Mouse (Mus musculus) heart, embryonic 12.5 days (tissue): Measurements from ENCODE around the gene Trrap. TPM values are rescaled to one million over a fixed set of nuclear protein-coding genes. Genes with fewer than 3 reads are reported as not detected.

Source experiments
- ATAC-seq: fragments of 200-750 bp; cut with Nextera tagmentation; 2 replicates; pipeline ENCODE4 v1.8.0; 2017; ENCODE audit warnings: moderate TSS enrichment, moderate library complexity; ENCODE audit not compliant: insufficient number of reproducible peaks, low FRiP score
- H3K27ac ChIP-seq: fragments of 300-500 bp; sonication (generic); 2 replicates; pipeline ENCODE4 v1.5.1; 2016; ENCODE audit warnings: mild to moderate bottlenecking, moderate library complexity; ENCODE audit not compliant: poor library complexity, severe bottlenecking
- H3K27me3 ChIP-seq: fragments of 300-500 bp; sonication (generic); replicated peaks from 2 replicates; pipeline ENCODE4 v1.6.1; 2016; ENCODE audit warnings: mild to moderate bottlenecking, moderate library complexity
- H3K36me3 ChIP-seq: fragments of 300-500 bp; sonication (generic); 2 replicates; pipeline ENCODE4 v1.6.1; 2016; ENCODE audit warnings: mild to moderate bottlenecking, moderate library complexity
- H3K4me1 ChIP-seq: fragments of 300-500 bp; sonication (generic); replicated peaks from 2 replicates; pipeline ENCODE4 v1.6.1; 2016; ENCODE audit warnings: mild to moderate bottlenecking
- H3K4me2 ChIP-seq: fragments of 300-500 bp; sonication (generic); 2 replicates; pipeline ENCODE4 v1.6.1; 2016; ENCODE audit warnings: mild to moderate bottlenecking, moderate library complexity
- H3K4me3 ChIP-seq: fragments of 300-500 bp; sonication (generic); 2 replicates; pipeline ENCODE4 v1.5.1; 2016; ENCODE audit warnings: mild to moderate bottlenecking
- H3K9ac ChIP-seq: fragments of 300-500 bp; sonication (generic); 2 replicates; pipeline ENCODE4 v1.6.1; 2016; ENCODE audit warnings: mild to moderate bottlenecking, moderate library complexity
- H3K9me3 ChIP-seq: fragments of 300-500 bp; sonication (generic); replicated peaks from 2 replicates; pipeline ENCODE4 v1.6.1; 2016; ENCODE audit warnings: mild to moderate bottlenecking, moderate library complexity
- WGBS: fragments of 180-500 bp; shearing (Covaris S2); methylation state at CpG from one replicate; pipeline ENCODE4 v1.1.7; 2016; 5-methylcytosine and 5-hydroxymethylcytosine counted together
- microRNA-seq: library from miRNA; unstranded; fragments of <30 nt; microRNA quantifications from one replicate; pipeline ENCODE4, GENCODE M21; 2017
- polyA plus RNA-seq: library from polyadenylated mRNA; unstranded; fragments of >200 nt; fragmentation: Nextera tagmentation; extraction: Ambion mirVana; gene quantifications from 2 replicates; pipeline ENCODE4 v1.2.1, GENCODE M21; 2016

Trrap gene
- polyA plus RNA-seq, 1 experiment from 2014 or later = 61.5 TPM

DNA sequence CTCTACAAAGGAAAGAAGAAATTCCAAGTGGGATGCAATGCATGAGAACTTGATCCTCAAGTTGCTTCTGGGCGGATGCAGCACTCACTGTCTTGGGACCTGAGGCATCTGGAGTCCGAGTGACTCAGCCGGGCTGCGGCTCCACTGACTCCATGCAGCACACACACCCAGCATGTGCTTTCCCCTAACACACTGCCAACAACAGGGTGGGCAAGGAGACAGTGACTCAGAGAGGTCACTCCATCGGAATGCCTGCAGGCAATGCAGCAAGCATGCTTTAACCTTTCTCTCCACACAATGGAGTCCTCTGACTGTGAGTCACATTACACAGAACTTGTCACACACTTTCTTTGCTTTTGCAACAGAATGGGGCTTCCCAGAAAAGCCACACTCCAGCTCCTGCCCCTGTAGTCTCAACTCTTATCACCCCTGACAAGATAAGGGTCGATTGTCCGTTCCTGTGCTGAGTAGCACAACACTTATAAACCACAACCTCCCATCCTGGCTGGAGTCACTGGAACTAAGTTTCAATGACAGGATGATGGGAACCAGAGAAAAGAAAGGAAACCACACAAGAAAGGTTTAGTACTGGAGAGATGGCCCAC, 131.0 kb downstream of the Trrap start:
- Histone ChIP-seq H3K4me3 (no peak overlapping the region), H3K9me3 (no peaks in the 10 kb centered on the region), H3K27ac (peak overlapping the region; percentile 76), H3K4me2 (peak overlapping the region; percentile 32), H3K4me1 (peaks cover 49% of the 10 kb centered on the region), H3K9ac (no peak overlapping the region), H3K36me3 (peaks cover 48% of the 10 kb centered on the region), H3K27me3 (no peaks in the 10 kb centered on the region)
- ATAC-seq = peak; percentile 81
- 4% methylated on average over 7 of the region's 7 CpGs for WGBS

DNA sequence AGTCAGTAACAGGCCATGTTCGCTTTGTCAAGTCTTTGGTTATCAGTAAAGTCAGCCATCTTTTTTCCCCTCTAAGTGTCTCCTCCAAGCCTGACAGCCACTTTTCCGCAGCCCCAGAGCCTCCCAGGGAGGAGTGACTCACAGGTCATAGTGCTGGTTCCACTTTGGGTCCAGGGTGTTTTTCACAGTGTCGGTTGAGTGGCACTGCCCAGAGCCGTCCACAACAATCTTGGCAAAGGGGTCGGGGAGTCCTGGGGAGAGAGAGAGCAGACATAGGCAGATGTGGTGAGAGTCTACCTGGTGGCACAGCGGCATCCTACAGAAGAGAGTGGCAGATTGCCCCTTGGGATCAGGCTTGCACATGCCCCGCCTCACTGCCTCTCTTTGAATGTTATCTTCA, 133.5 kb downstream of the Trrap start:
- H3K4me3 ChIP-seq = no peak overlapping the region
- H3K27ac ChIP-seq = no peak overlapping the region
- H3K4me1 ChIP-seq = peaks cover 57% of the 10 kb centered on the region
- ATAC-seq = no peak
- no peak overlapping the region for H3K4me2 ChIP-seq
- no peaks in the 10 kb centered on the region for H3K9me3 ChIP-seq
- no peak overlapping the region for H3K9ac ChIP-seq
- no peaks in the 10 kb centered on the region for H3K27me3 ChIP-seq
- H3K36me3 ChIP-seq = peaks cover 24% of the 10 kb centered on the region
- WGBS = 55% methylated on average over 7 of the region's 7 CpGs

DNA sequence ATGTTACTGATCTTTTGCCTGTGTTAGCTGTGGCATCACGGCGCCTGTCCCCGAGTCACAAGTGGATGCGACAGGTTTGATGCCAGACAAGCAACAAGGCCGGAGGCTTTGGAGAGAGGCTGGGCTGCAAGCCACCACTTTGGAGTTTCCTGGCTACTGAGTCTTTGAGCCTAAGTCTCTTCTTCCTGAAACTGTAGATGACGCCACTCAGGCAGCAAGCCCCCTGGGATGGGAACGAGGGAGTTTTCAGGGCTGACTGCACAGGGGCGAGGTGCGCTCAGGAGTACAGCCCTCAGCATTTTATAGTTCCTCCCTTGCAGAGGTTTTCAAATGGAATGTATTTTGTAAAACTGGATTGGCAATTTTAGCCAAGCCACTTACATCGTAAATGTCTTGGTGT, 134.3 kb downstream of the Trrap start:
- Histone ChIP-seq H3K4me1 (peaks cover 57% of the 10 kb centered on the region), H3K27ac (no peak overlapping the region)
- 77% methylated on average over 10 of the region's 10 CpGs for WGBS

DNA sequence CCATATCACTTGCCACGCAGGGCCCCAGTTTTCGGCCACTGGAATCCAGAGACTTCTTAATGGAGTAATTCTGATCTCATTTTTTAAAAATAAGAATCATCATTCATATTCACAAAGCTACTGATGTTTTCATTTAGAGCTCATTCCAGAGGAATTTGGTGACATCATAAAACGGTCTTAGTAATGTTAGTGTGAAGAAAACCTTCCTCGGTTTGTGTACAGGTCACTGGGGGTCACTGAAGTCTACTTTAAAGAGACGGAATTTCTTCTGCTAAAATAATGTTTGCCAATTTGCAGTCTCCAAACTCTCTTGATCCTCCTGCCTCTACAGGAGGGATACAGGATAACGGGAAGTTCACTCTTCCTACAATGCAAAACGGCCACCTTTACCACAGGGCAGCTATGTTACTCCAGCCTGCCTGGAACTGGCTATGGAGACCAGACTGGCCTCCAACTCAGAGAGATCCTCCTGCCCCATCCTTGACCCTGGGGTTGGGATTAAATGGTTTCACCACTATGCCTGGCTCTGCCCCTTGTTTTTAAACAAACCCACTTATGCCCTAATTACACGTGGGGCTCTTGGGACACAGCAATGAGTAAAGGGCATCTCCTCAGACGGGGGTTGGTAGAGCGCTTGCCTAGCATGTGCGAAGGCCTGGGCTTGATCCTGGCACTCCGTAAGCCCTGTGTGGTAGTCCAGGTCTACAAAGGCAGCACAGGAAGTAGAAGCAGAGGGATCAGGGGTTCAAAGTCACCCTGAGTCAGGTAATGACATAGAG, 137.0 kb downstream of the Trrap start:
- Histone ChIP-seq H3K9me3 (no peaks in the 10 kb centered on the region), H3K27ac (no peak overlapping the region), H3K9ac (no peak overlapping the region), H3K4me2 (no peak overlapping the region), H3K27me3 (no peaks in the 10 kb centered on the region), H3K4me3 (no peak overlapping the region), H3K36me3 (peaks cover 13% of the 10 kb centered on the region), H3K4me1 (peaks cover 34% of the 10 kb centered on the region)
- ATAC-seq = no peak
- 74% methylated on average over 12 of the region's 12 CpGs for WGBS

More for the DNA sequence above, 134.3 kb downstream of the Trrap start:
- no peaks in the 10 kb centered on the region for H3K27me3 ChIP-seq
- no peak overlapping the region for H3K4me2 ChIP-seq
- H3K4me3 ChIP-seq = no peak overlapping the region
- peaks cover 16% of the 10 kb centered on the region for H3K36me3 ChIP-seq
- no peak overlapping the region for H3K9ac ChIP-seq
- ATAC-seq = no peak
- no peaks in the 10 kb centered on the region for H3K9me3 ChIP-seq

DNA sequence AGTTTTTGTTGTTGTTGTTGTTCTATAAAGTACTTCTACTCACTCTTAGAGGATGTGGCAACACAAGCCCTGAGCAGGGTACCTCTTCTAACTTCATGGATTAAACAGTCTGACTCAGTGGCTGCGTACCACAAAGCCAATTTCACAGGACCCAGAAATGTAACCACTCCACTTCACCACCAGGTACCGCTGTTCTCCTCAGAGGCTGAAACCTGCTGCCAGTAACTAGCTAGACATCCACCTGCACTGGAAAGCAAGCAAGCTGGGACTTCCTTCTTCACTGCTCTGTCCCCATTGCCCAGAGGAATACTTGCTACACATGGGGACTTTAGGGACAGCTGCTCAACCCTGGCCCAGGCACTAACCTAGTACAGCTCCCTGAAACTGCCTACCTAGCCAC, 140.1 kb downstream of the Trrap start:
- no peaks in the 10 kb centered on the region for H3K9me3 ChIP-seq
- WGBS = 57% methylated on average over 2 of the region's 2 CpGs

More for the DNA sequence above, 140.1 kb downstream of the Trrap start:
- Histone ChIP-seq H3K27ac (no peak overlapping the region), H3K36me3 (no peaks in the 10 kb centered on the region), H3K9ac (no peak overlapping the region), H3K4me2 (no peak overlapping the region), H3K27me3 (no peaks in the 10 kb centered on the region), H3K4me1 (peaks cover 33% of the 10 kb centered on the region), H3K4me3 (no peak overlapping the region)
- no peak for ATAC-seq

Small RNA genes within 50 kb of the gene (microRNA-seq; reads per million reads assigned to microRNA genes)
- gene Mir7039 = 0.71 reads per million

Other genes starting within 250 kb of the Trrap start
- gene Nptx2, start 221.8 kb upstream of the Trrap start, polyA plus RNA-seq = 0.19 and 0.22 TPM in 2 replicates
- 0.46 and 0.93 TPM in 2 replicates for gene Tmem130, start 5.9 kb upstream of the Trrap start, polyA plus RNA-seq
- 18.7 and 21.6 TPM in 2 replicates for gene Smurf1, start 198.1 kb downstream of the Trrap start, polyA plus RNA-seq